Mouse (Mus musculus): ENCODE results near the gene Efr3b. TPM values are rescaled to one million over a fixed set of nuclear protein-coding genes. Genes with fewer than 3 reads are reported as not detected.

Gene Efr3b
- polyA plus RNA-seq, 1 experiment, result 3.2 TPM

- Histone ChIP-seq H3K4me3 (ENCODE audit: insufficient read depth, low read length) (no peak overlapping the region), H3K27ac (ENCODE audit: insufficient read depth, low read depth, low read length) (no peak overlapping the region), H3K4me1 (ENCODE audit: control insufficient read depth, insufficient read depth, low read length) (no peaks in the 10 kb centered on the region)
- TF ChIP-seq POLR2A (IDR thresholded peaks at IDR 0.05; ENCODE audit: borderline replicate concordance, low read depth, low read length), result no peak
- no peak for TF ChIP-seq CTCF (IDR thresholded peaks at IDR 0.05; ENCODE audit: low read depth, low read length)
These were observed 28.2 kb upstream of the Efr3b start for GRCm38 (mm10) chr12:4066681-4067459.

- Histone ChIP-seq H3K4me1 (ENCODE audit: control insufficient read depth, insufficient read depth, low read length) (no peaks in the 10 kb centered on the region), H3K4me3 (ENCODE audit: insufficient read depth, low read length) (no peak overlapping the region), H3K27ac (ENCODE audit: insufficient read depth, low read depth, low read length) (no peak overlapping the region)
- TF ChIP-seq POLR2A (IDR thresholded peaks at IDR 0.05; ENCODE audit: borderline replicate concordance, low read depth, low read length) (no peak), CTCF (IDR thresholded peaks at IDR 0.05; ENCODE audit: low read depth, low read length) (no peak)
These were observed 27.2 kb upstream of the Efr3b start for GRCm38 (mm10) chr12:4065944-4066343.

GRCm38 (mm10) chr12:4065498-4065897 is 26.8 kb upstream of the Efr3b start:
- H3K27ac ChIP-seq (ENCODE audit: insufficient read depth, low read depth, low read length), result no peak overlapping the region
- H3K4me3 ChIP-seq (ENCODE audit: insufficient read depth, low read length), result no peak overlapping the region
- no peaks in the 10 kb centered on the region for H3K4me1 ChIP-seq (ENCODE audit: control insufficient read depth, insufficient read depth, low read length)
- TF ChIP-seq CTCF (IDR thresholded peaks at IDR 0.05; ENCODE audit: low read depth, low read length) (no peak), POLR2A (IDR thresholded peaks at IDR 0.05; ENCODE audit: borderline replicate concordance, low read depth, low read length) (no peak)

- H3K27ac ChIP-seq (ENCODE audit: insufficient read depth, low read depth, low read length), result no peak overlapping the region
- no peak for TF ChIP-seq POLR2A (IDR thresholded peaks at IDR 0.05; ENCODE audit: borderline replicate concordance, low read depth, low read length)
- no peak for TF ChIP-seq CTCF (IDR thresholded peaks at IDR 0.05; ENCODE audit: low read depth, low read length)
- peaks cover 6% of the 10 kb centered on the region; the same call in 1 of the 2 replicates for H3K4me1 ChIP-seq (ENCODE audit: control insufficient read depth, insufficient read depth, low read length)
- H3K4me3 ChIP-seq (ENCODE audit: insufficient read depth, low read length), result no peak overlapping the region
These were observed 21.0 kb upstream of the Efr3b start for GRCm38 (mm10) chr12:4059683-4060082.

GRCm38 (mm10) chr12:4058321-4058720 is 19.6 kb upstream of the Efr3b start:
- Histone ChIP-seq H3K4me3 (ENCODE audit: insufficient read depth, low read length) (no peak overlapping the region), H3K27ac (ENCODE audit: insufficient read depth, low read depth, low read length) (no peak overlapping the region), H3K4me1 (ENCODE audit: control insufficient read depth, insufficient read depth, low read length) (peaks cover 6% of the 10 kb centered on the region; the same call in 1 of the 2 replicates)
- TF ChIP-seq CTCF (IDR thresholded peaks at IDR 0.05; ENCODE audit: low read depth, low read length), result no peak
- no peak for TF ChIP-seq POLR2A (IDR thresholded peaks at IDR 0.05; ENCODE audit: borderline replicate concordance, low read depth, low read length)

GRCm38 (mm10) chr12:4054845-4055244 is 16.1 kb upstream of the Efr3b start:
- H3K4me1 ChIP-seq (ENCODE audit: control insufficient read depth, insufficient read depth, low read length), result peaks cover 8% of the 10 kb centered on the region
- TF ChIP-seq CTCF (IDR thresholded peaks at IDR 0.05; ENCODE audit: low read depth, low read length) (no peak), POLR2A (IDR thresholded peaks at IDR 0.05; ENCODE audit: borderline replicate concordance, low read depth, low read length) (no peak)
- H3K27ac ChIP-seq (ENCODE audit: insufficient read depth, low read depth, low read length), result no peak overlapping the region
- no peak overlapping the region for H3K4me3 ChIP-seq (ENCODE audit: insufficient read depth, low read length)

- H3K4me1 ChIP-seq (ENCODE audit: control insufficient read depth, insufficient read depth, low read length), result peaks cover 8% of the 10 kb centered on the region
- no peak overlapping the region for H3K4me3 ChIP-seq (ENCODE audit: insufficient read depth, low read length)
- TF ChIP-seq POLR2A (IDR thresholded peaks at IDR 0.05; ENCODE audit: borderline replicate concordance, low read depth, low read length) (no peak), CTCF (IDR thresholded peaks at IDR 0.05; ENCODE audit: low read depth, low read length) (no peak)
These were observed 14.9 kb upstream of the Efr3b start for GRCm38 (mm10) chr12:4053643-4054042.

GRCm38 (mm10) chr12:4050861-4051425 is 12.2 kb upstream of the Efr3b start:
- Histone ChIP-seq H3K4me1 (ENCODE audit: control insufficient read depth, insufficient read depth, low read length) (peaks cover 2% of the 10 kb centered on the region), H3K4me3 (ENCODE audit: insufficient read depth, low read length) (no peak overlapping the region), H3K27ac (ENCODE audit: insufficient read depth, low read depth, low read length) (no peak overlapping the region)
- TF ChIP-seq CTCF (IDR thresholded peaks at IDR 0.05; ENCODE audit: low read depth, low read length), result no peak
- no peak for TF ChIP-seq POLR2A (IDR thresholded peaks at IDR 0.05; ENCODE audit: borderline replicate concordance, low read depth, low read length)

More at GRCm38 (mm10) chr12:4053643-4054042, 14.9 kb upstream of the Efr3b start:
- H3K27ac ChIP-seq (ENCODE audit: insufficient read depth, low read depth, low read length), result no peak overlapping the region

- TF ChIP-seq POLR2A (IDR thresholded peaks at IDR 0.05; ENCODE audit: borderline replicate concordance, low read depth, low read length) (no peak), CTCF (IDR thresholded peaks at IDR 0.05; ENCODE audit: low read depth, low read length) (no peak)
These were observed 9.3 kb upstream of the Efr3b start for GRCm38 (mm10) chr12:4048031-4048430.

GRCm38 (mm10) chr12:4045992-4046391 is 7.3 kb upstream of the Efr3b start:
- H3K4me3 ChIP-seq (ENCODE audit: insufficient read depth, low read length), result no peak overlapping the region
- H3K27ac ChIP-seq (ENCODE audit: insufficient read depth, low read depth, low read length), result no peak overlapping the region
- no peak for TF ChIP-seq CTCF (IDR thresholded peaks at IDR 0.05; ENCODE audit: low read depth, low read length)
- TF ChIP-seq POLR2A (IDR thresholded peaks at IDR 0.05; ENCODE audit: borderline replicate concordance, low read depth, low read length), result no peak
- H3K4me1 ChIP-seq (ENCODE audit: control insufficient read depth, insufficient read depth, low read length), result no peaks in the 10 kb centered on the region

More at GRCm38 (mm10) chr12:4048031-4048430, 9.3 kb upstream of the Efr3b start:
- Histone ChIP-seq H3K4me1 (ENCODE audit: control insufficient read depth, insufficient read depth, low read length) (peaks cover 2% of the 10 kb centered on the region), H3K27ac (ENCODE audit: insufficient read depth, low read depth, low read length) (no peak overlapping the region), H3K4me3 (ENCODE audit: insufficient read depth, low read length) (no peak overlapping the region)
